Mouse (Mus musculus) neural tube, postnatal 0 days (tissue): ENCODE results near the gene Tmem239. TPM values are rescaled to one million over a fixed set of nuclear protein-coding genes. Genes with fewer than 3 reads are reported as not detected.

Experiments used
- polyA plus RNA-seq: library from polyadenylated mRNA; unstranded; fragments of >200 nt; fragmentation: Nextera tagmentation; extraction: Ambion mirVana; gene quantifications from 2 replicates; pipeline ENCODE4 v1.2.1, GENCODE M21; 2015

Tmem239 gene
- polyA plus RNA-seq, result not detected in 2 replicates

DNA sequence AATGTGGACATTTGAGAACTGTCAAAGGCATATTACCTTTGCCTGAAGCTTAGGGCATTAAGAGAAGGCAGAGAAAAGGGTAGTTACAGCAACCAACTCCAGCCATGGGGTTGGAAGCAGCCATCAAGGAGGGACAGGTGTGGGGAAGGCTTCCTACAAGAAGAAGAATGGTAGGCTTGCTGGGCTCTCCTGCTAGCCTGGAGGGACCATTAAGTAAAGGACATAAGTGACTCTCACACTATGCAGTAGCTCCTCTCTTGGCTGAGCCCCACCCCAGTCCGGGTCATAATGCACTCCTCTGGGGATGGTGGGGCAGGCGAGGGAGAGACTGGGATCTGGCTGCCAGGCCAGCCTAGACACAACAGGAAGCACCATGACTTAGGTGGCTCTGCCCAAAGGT, at the start of gene Tmem239:
TSS of gene Tmem239 (plus strand) at position 301 of the 400 bp plus-strand sequence.

DNA sequence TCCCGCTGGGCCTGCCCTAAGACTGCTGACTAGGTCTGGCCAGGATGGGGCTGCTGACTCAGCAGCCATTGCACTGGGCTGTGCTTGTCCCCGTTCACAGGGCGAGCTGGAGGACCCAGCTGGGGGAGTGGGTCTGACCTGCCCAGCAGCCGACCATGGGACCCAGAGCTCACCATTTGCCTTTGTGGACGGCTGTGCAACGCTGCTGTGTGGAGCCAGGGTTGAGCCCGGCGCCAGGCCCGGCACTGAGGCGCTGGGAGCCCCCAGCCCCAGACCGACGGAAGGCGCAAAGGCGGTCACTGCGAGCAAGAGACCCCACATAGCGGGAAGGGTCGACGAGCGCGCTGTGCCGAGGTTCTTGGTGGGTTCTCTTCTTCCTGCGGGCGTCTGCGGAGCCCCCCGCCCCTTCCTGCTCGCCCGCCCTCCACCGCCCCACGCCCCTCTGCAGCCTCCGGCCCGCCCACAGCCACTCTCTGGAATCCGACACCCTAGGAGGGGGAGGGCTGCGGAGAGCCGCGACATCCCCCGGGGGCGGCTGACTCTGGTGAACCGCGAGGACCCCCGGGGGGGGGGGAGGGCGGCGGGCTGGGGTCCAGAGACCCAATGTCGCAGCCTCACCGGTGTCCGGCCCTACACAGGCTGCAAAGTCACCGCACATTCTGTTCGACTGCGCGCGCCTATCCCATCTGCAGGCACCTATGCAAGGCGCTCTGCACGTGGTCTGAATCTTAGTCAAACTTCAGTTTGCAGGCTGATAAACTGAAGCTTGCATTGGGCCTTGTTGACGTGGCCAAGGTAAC, 8.9 kb upstream of the Tmem239 start, which contains the start of gene Cpxm1:
TSS of gene Cpxm1 (minus strand) at position 389 of the 800 bp plus-strand sequence.

DNA sequence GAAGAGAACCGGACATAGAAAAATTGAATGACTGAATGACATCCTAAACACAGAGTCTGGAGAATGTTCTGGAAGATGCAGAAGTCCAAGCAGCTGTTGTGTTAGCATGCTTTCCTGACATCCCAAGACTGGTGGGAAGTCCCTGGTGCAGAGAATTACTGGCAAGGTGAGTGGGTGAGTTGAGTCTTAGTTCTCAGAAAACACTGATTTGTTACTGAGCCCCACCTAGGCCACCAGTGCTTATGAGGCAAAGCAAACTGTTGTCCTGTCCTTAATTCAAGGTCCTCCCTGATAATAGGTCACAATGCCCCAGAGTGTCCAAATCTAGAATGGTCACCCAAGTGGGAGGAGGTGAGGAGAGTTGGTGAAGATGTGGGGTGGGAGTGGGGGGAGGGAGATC, 1.3 kb upstream of the Tmem239 start, which contains the start of the genes Gm28372 and 1700020A23Rik:
TSS of gene Gm28372 (plus strand) at position 301 of the 400 bp plus-strand sequence.
TSS of gene 1700020A23Rik (plus strand) at position 321 of the 400 bp plus-strand sequence.

DNA sequence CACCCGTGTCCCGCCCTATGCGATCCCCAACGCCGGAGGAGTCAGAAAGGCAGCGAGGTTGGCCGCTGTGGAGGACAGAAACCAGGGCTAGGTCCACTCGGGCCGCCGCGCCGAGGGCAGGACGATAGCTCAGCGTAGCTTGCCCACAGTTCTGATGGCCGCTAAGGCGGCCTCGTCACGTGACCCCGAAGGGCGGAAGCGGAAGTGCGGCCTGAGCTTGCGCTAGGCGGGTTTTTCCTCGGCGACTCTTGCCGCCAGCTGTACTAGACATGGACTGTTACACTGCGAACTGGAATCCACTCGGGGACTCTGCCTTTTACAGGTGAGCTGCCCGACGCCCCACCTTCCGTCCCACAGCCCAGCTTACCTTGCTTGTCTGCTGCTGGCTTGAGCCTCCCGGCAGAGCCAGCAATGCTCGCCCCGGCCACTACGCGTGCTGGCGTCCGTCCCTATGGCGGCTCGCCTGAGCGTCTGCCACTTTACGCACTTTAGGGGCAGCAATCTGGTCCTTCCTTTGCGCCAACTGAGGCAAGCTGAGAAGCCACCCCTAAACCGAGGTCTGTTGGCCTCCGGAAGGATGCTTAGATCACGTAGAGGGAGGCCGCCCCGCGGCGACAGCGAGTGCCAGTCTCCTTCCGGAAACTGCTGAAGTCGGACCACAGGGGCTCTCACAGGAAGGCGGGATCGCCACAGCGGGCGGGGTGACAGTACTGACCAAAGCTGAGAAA, 18.0 kb downstream of the Tmem239 start, which contains the start of the genes Vps16 and Pced1a:
TSS of gene Vps16 (plus strand) at position 214 of the 728 bp plus-strand sequence.
TSS of gene Pced1a (minus strand) at position 576 of the 728 bp plus-strand sequence.

DNA sequence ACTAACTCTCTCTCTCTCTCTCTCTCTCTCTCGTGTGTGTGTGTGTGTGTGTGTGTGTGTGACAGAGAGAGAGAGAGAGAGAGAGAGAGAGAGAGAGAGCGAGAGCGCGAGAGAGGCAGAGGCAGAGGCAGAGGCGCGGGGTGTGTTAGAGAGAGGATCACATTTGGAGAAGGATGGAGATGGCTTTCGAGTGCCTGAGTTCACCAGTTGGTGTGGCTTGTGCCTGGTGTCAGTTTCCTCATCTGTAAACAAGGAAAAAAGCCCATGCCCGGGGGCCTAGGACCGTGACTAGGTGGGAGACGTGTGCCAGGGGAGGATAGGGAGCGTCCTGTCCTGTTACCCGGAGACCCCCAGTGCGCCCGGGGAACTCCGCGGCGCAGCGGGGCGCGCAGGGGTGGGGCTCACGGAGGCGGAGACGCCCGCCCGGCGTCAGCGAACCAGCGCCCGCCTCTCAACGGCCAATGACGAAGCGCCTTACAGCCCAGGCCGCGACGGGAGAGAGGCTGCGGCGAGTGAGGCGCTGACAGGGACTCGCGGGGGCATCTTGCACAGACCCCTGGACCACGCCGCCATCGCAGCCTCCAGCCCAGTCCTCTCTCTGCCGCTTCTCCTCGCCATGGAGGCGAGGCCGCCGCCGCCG, 43.6 kb downstream of the Tmem239 start, which contains the start of gene Ptpra:
TSS of gene Ptpra (plus strand) at position 485 of the 640 bp plus-strand sequence.

Other genes starting within 250 kb of the Tmem239 start
- 256 and 282 TPM in 2 replicates for gene Snrpb, start 227.1 kb upstream of the Tmem239 start, polyA plus RNA-seq
- not detected in 2 replicates for gene Tmc2, start 211.3 kb upstream of the Tmem239 start, polyA plus RNA-seq
- gene Nop56, start 132.0 kb upstream of the Tmem239 start, polyA plus RNA-seq, result 265 and 266 TPM in 2 replicates
- gene Idh3b, start 121.9 kb upstream of the Tmem239 start, polyA plus RNA-seq, result 223 and 230 TPM in 2 replicates
- gene Ebf4, start 111.3 kb upstream of the Tmem239 start, polyA plus RNA-seq, result 9.0 and 10.2 TPM in 2 replicates
- 26.8 and 30.0 TPM in 2 replicates for gene Cpxm1, start 8.9 kb upstream of the Tmem239 start, polyA plus RNA-seq
- gene Gm28372, start 1.2 kb upstream of the Tmem239 start, polyA plus RNA-seq, result 0.11 and 0.14 TPM in 2 replicates
- gene 1700020A23Rik, start 1.2 kb upstream of the Tmem239 start, polyA plus RNA-seq, result not detected in 2 replicates
- gene Vps16, start 17.9 kb downstream of the Tmem239 start, polyA plus RNA-seq, result 71.9 and 85.9 TPM in 2 replicates
- gene Pced1a, start 18.2 kb downstream of the Tmem239 start, polyA plus RNA-seq, result 12.0 and 13.1 TPM in 2 replicates
- gene Ptpra, start 43.8 kb downstream of the Tmem239 start, polyA plus RNA-seq, result 144 and 145 TPM in 2 replicates
- gene Mrps26, start 157.3 kb downstream of the Tmem239 start, polyA plus RNA-seq, result 123 and 125 TPM in 2 replicates
- 0.32 and 0.80 TPM in 2 replicates for gene Oxt, start 169.7 kb downstream of the Tmem239 start, polyA plus RNA-seq
- gene Avp, start 176.1 kb downstream of the Tmem239 start, polyA plus RNA-seq, result 0.28 TPM in 1 of 2 replicates, not detected in the other
- gene Fastkd5, start 223.5 kb downstream of the Tmem239 start, polyA plus RNA-seq, result 7.4 TPM in 2 replicates
- 5.2 and 7.0 TPM in 2 replicates for gene Ubox5, start 223.6 kb downstream of the Tmem239 start, polyA plus RNA-seq
- 16.8 and 22.0 TPM in 2 replicates for gene Lzts3, start 236.3 kb downstream of the Tmem239 start, polyA plus RNA-seq